Mouse (Mus musculus) brain, embryonic 14.5 days (tissue): ENCODE results near the gene Klhl42.

Experiments
- CTCF ChIP-seq: fragments of 200-500 bp; IDR thresholded peaks from 2 replicates; pipeline ENCODE4 v1.5.1; 2012; ENCODE audit warnings: inconsistent platforms, mild to moderate bottlenecking, moderate library complexity, borderline replicate concordance; ENCODE audit not compliant: insufficient read depth, insufficient read length; ENCODE audit errors: extremely low read depth
- POLR2A ChIP-seq: fragments of 200-500 bp; IDR thresholded peaks from 2 replicates; pipeline ENCODE4 v1.6.1; 2012; ENCODE audit warnings: mild to moderate bottlenecking, inconsistent platforms, borderline replicate concordance; ENCODE audit not compliant: poor library complexity, insufficient read depth, insufficient read length, severe bottlenecking; ENCODE audit errors: extremely low read depth

DNA sequence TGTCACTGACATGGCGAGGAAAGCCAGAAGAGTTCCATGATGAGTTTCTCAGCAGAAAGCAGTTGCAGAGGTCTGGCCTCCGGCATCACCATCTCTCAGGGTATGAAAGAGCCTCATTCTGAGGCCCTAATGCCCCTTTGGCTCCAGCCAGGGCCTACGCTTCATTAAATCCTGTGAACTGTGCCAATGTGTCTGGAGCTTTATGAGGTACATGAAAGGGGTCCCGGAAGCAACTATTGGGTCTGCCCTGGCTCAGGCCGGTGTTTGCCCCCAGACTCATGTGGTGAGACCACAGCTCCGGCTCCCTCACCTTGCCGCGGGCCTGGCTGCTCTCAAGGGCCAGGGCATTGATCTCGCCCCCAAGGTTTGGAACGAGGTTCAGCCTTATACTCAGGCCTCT is 36.1 kb downstream of the Klhl42 start:
- no peak for TF ChIP-seq CTCF
- TF ChIP-seq POLR2A: no peak
